Mouse (Mus musculus): ENCODE data around the gene Olfr1497.
"Not testable (repeated sequence)": the region's sequence is repeated elsewhere in the genome, so short reads cannot be mapped to it uniquely, and the experiment has no call there.

Gene Olfr1497

GRCm38 (mm10) chr19:13798102-13798501 is at the start of gene Olfr1497:
Olfr1497 (minus strand) TSS chr19:13798202.
- no peak for DNase-seq (ENCODE audit: low spot score in 2 of 2)

GRCm38 (mm10) chr19:13830388-13830787 is 32.4 kb upstream of the Olfr1497 start, which contains the start of gene Olfr1500:
Olfr1500 (minus strand) TSS chr19:13830488.
- DNase-seq (ENCODE audit: low spot score in 2 of 2), result no peak

- no peak for DNase-seq (ENCODE audit: low spot score in 2 of 2)
Observed at GRCm38 (mm10) chr19:13828447-13828846, 30.4 kb upstream of the Olfr1497 start.

- DNase-seq (ENCODE audit: low spot score in 2 of 2), result no peak
Observed at GRCm38 (mm10) chr19:13820847-13821246, 22.8 kb upstream of the Olfr1497 start.

GRCm38 (mm10) chr19:13819347-13819746 is 21.3 kb upstream of the Olfr1497 start, which contains the start of gene Olfr1499:
Olfr1499 (minus strand) TSS chr19:13819447.
- DNase-seq (ENCODE audit: low spot score in 2 of 2), result no peak

GRCm38 (mm10) chr19:13818827-13819226 is 20.8 kb upstream of the Olfr1497 start:
- no peak for DNase-seq (ENCODE audit: low spot score in 2 of 2)

- DNase-seq (ENCODE audit: low spot score in 2 of 2), result no peak
Observed at GRCm38 (mm10) chr19:13812823-13813222, 14.8 kb upstream of the Olfr1497 start.

- not testable (repeated sequence) for DNase-seq (ENCODE audit: low spot score in 2 of 2)
Observed at GRCm38 (mm10) chr19:13805486-13805885, 7.5 kb upstream of the Olfr1497 start.

GRCm38 (mm10) chr19:13777578-13777977 is 20.4 kb downstream of the Olfr1497 start, which contains the start of gene Olfr1496:
Olfr1496 (plus strand) TSS chr19:13777878.
- no peak for DNase-seq (ENCODE audit: low spot score in 2 of 2)

- no peak for DNase-seq (ENCODE audit: low spot score in 2 of 2)
Observed at GRCm38 (mm10) chr19:13768565-13769276, 29.3 kb downstream of the Olfr1497 start.

- no peak for DNase-seq (ENCODE audit: low spot score in 2 of 2)
Observed at GRCm38 (mm10) chr19:13764306-13764705, 33.7 kb downstream of the Olfr1497 start, which contains the start of gene Olfr1495. Olfr1495 (plus strand) TSS chr19:13764606.

GRCm38 (mm10) chr19:13749366-13749765 is 48.6 kb downstream of the Olfr1497 start:
- DNase-seq (ENCODE audit: low spot score in 2 of 2), result no peak

Measured in natural killer cell, adult 2 months (primary cell).